Mouse (Mus musculus): ENCODE results near the gene Gm10401. TPM values are rescaled to one million over a fixed set of nuclear protein-coding genes. Genes with fewer than 3 reads are reported as not detected.

The Gm10401 gene
- polyA plus RNA-seq, 1 experiment from 2014 or later, result 46.5 TPM

DNA sequence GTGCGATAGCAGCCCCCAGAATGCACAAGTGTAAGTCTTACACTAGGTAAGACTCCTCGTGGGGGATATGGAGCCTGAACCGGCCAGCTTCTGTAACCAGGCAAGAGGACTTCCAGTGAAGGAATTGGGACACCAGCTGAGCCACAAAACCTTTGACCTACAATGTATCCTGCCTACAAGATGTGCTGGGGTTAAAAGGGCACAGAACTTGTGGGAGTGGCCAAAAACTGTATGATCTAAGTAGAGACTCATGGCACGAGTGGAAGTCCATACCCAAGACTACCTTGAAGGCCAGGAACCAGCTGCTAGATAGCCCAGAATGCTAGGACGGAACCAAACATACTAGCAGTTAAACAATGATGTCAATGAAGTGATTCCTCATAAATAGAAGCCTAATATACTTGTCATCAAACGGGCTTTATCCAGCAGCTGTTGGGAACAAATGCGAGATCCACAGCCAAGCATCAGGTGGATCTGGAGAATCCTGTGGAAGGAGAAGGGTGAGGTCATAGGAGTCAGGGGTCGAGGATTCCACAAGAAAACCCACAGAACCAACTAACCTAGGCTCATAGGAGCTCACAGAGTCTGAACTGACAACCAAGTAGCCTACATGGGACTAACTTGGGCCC is 37.9 kb downstream of the Gm10401 start:
- no peaks in the 10 kb centered on the region for H3K27me3 ChIP-seq (replicated peaks; ENCODE audit: control insufficient read depth, insufficient read depth, low read length)
- H3K4me2 ChIP-seq (ENCODE audit: low read length), result no peak overlapping the region
- ATAC-seq (replicated peaks; ENCODE audit: low FRiP score, low TSS enrichment, low read depth) (no peak), DNase-seq (ENCODE audit: low spot score) (no peak)
- no peak overlapping the region for H3K9ac ChIP-seq (ENCODE audit: low read length)
- H3K27ac ChIP-seq (ENCODE audit: low read depth), result no peak overlapping the region
- H3K9me3 ChIP-seq (ENCODE audit: control insufficient read depth, low read length), result no peaks in the 10 kb centered on the region
- 84% methylated on average over 8 of the region's 8 CpGs for WGBS
- H3K4me1 ChIP-seq (replicated peaks; ENCODE audit: control insufficient read depth, insufficient read depth, low read length), result no peaks in the 10 kb centered on the region
- H3K36me3 ChIP-seq (ENCODE audit: control insufficient read depth, insufficient read depth, low read length), result peaks cover 21% of the 10 kb centered on the region
- H3K4me3 ChIP-seq (ENCODE audit: low read depth, low read length), result no peak overlapping the region

DNA sequence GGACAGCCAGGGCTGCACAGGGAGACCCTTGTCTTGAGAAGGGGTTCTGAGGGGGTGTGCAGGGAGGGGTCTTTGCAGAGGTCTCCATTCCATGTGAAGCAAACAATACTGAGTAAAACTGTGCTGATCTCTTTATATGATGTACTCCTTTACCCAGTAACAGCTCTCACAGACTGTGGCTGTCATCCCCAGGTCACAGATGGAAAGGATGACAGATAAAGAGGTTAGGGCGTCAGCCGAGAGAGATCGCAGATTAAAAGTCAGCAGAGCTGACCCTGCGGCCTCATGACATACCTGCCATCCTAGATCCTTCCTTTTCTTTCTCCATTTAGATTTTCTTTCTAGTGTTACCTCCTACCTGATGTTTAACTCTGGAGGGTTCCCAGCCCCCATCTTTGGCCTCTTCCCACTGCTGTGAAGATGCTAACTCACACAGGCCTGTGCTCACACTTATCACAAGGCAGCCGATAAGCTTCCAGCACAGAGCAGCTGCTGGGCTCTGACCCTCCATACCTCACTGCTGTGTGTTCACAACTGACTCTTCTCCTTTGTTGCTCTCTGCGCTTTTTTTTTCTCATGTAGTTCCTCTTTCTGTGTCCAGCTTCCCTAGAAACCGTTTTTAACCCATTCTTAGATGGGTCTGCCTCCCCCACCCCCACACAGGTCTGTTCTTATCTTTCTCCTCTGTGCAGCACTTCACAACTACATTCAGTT is 39.4 kb downstream of the Gm10401 start:
- ATAC-seq (replicated peaks; ENCODE audit: low FRiP score, low TSS enrichment, low read depth), result no peak

DNA sequence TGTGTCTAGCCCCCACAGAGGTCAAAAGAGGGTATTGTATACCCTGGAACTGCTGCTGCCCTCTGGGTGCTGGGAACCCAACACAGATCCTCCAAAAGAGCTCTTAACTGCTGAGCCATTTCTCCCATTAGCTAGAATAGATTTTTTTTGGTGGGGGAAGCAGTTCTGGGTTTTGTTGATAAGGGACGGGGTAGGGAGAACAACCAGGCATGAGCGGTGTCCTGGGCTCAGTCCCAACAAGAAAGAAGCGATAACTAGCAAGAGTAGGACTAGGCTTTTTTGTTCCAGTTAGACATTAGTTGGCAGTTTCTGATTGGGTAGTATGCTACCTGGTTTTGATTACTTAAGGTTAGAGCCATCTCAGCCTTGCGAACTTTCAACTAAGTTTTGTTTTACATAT is 40.9 kb downstream of the Gm10401 start:
- Histone ChIP-seq H3K4me3 (ENCODE audit: low read depth, low read length) (no peak overlapping the region), H3K9ac (ENCODE audit: low read length) (no peak overlapping the region), H3K27ac (ENCODE audit: low read depth) (no peak overlapping the region), H3K4me2 (ENCODE audit: low read length) (no peak overlapping the region), H3K9me3 (ENCODE audit: control insufficient read depth, low read length) (no peaks in the 10 kb centered on the region), H3K27me3 (replicated peaks; ENCODE audit: control insufficient read depth, insufficient read depth, low read length) (no peaks in the 10 kb centered on the region), H3K4me1 (replicated peaks; ENCODE audit: control insufficient read depth, insufficient read depth, low read length) (peaks cover 7% of the 10 kb centered on the region; the same call in 1 of the 2 replicates), H3K36me3 (ENCODE audit: control insufficient read depth, insufficient read depth, low read length) (peaks cover 5% of the 10 kb centered on the region; the same call in 1 of the 2 replicates)
- ATAC-seq (replicated peaks; ENCODE audit: low FRiP score, low TSS enrichment, low read depth) (no peak), DNase-seq (ENCODE audit: low spot score) (no peak)
- WGBS, result 96% methylated on average over 4 of the region's 4 CpGs

More for the DNA sequence above, 39.4 kb downstream of the Gm10401 start:
- H3K4me2 ChIP-seq (ENCODE audit: low read length), result no peak overlapping the region
- WGBS, result 75% methylated on average over 7 of the region's 7 CpGs
- H3K27me3 ChIP-seq (replicated peaks; ENCODE audit: control insufficient read depth, insufficient read depth, low read length), result no peaks in the 10 kb centered on the region
- no peaks in the 10 kb centered on the region for H3K4me1 ChIP-seq (replicated peaks; ENCODE audit: control insufficient read depth, insufficient read depth, low read length)
- no peak for DNase-seq (ENCODE audit: low spot score)
- no peak overlapping the region for H3K4me3 ChIP-seq (ENCODE audit: low read depth, low read length)
- no peaks in the 10 kb centered on the region for H3K9me3 ChIP-seq (ENCODE audit: control insufficient read depth, low read length)
- peaks cover 15% of the 10 kb centered on the region for H3K36me3 ChIP-seq (ENCODE audit: control insufficient read depth, insufficient read depth, low read length)
- H3K27ac ChIP-seq (ENCODE audit: low read depth), result no peak overlapping the region
- H3K9ac ChIP-seq (ENCODE audit: low read length), result no peak overlapping the region

DNA sequence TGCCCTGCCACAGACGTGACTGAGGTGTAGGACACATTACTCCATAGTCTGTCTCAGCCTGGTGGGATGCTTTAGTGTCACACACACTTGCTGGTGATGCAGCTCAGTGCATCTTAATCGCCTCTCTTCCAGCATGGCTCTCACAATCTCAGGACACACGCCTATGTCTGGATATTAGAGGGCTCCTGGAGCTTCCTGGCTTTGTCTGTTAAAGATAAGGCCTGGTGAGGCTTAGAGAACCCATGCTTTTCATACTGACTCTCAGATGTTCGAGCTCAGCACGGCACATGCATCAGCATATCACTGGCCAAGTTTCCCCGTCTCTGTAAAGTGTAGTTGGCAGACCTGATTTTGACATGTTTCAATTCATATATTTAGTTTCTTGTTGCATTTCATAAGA is 42.7 kb downstream of the Gm10401 start:
- H3K27ac ChIP-seq (ENCODE audit: low read depth), result no peak overlapping the region
- DNase-seq (ENCODE audit: low spot score) (no peak), ATAC-seq (replicated peaks; ENCODE audit: low FRiP score, low TSS enrichment, low read depth) (no peak)
- no peak overlapping the region for H3K9ac ChIP-seq (ENCODE audit: low read length)
- H3K4me2 ChIP-seq (ENCODE audit: low read length), result no peak overlapping the region
- no peaks in the 10 kb centered on the region for H3K9me3 ChIP-seq (ENCODE audit: control insufficient read depth, low read length)
- WGBS, result 78% methylated on average over 6 of the region's 6 CpGs
- H3K36me3 ChIP-seq (ENCODE audit: control insufficient read depth, insufficient read depth, low read length), result no peaks in the 10 kb centered on the region
- H3K27me3 ChIP-seq (replicated peaks; ENCODE audit: control insufficient read depth, insufficient read depth, low read length), result no peaks in the 10 kb centered on the region
- H3K4me3 ChIP-seq (ENCODE audit: low read depth, low read length), result no peak overlapping the region
- peaks cover 10% of the 10 kb centered on the region; the same call in 1 of the 2 replicates for H3K4me1 ChIP-seq (replicated peaks; ENCODE audit: control insufficient read depth, insufficient read depth, low read length)

DNA sequence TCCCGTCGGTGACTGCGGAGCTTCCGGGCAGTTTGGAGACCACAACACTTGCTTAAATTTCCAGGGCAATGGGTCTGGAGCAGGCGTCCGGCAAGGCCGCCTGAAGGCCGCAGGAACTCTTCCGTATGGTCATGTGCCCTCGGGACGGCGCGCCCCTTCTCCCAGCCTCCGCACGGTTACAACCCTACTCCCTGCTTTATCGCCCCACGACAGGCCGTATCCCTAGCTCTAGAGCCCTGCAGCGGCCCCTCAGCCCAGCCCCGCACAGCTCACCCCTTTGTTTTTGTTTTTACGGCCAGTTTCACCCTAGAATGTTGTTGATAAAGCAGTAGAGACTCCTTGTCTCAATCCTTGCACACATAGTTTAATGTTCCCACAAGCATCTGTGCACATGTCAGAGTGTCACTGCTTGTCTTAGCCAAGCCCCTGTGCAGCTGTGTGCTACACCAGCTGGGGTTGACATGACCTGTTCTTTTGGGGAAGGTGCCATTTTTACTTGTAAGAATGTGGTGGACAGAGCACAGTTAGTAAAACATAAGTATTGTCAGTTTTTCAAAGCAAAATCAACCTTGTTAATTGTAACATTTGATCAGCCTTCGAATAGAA is 44.2 kb downstream of the Gm10401 start:
- WGBS, result 90% methylated on average over 22 of the region's 22 CpGs
- Histone ChIP-seq H3K9me3 (ENCODE audit: control insufficient read depth, low read length) (no peaks in the 10 kb centered on the region), H3K27me3 (replicated peaks; ENCODE audit: control insufficient read depth, insufficient read depth, low read length) (no peaks in the 10 kb centered on the region), H3K4me2 (ENCODE audit: low read length) (no peak overlapping the region), H3K4me3 (ENCODE audit: low read depth, low read length) (no peak overlapping the region), H3K9ac (ENCODE audit: low read length) (no peak overlapping the region), H3K36me3 (ENCODE audit: control insufficient read depth, insufficient read depth, low read length) (no peaks in the 10 kb centered on the region), H3K27ac (ENCODE audit: low read depth) (no peak overlapping the region), H3K4me1 (replicated peaks; ENCODE audit: control insufficient read depth, insufficient read depth, low read length) (peaks cover 10% of the 10 kb centered on the region; the same call in 1 of the 2 replicates)
- no peak for DNase-seq (ENCODE audit: low spot score)
- ATAC-seq (replicated peaks; ENCODE audit: low FRiP score, low TSS enrichment, low read depth), result no peak

DNA sequence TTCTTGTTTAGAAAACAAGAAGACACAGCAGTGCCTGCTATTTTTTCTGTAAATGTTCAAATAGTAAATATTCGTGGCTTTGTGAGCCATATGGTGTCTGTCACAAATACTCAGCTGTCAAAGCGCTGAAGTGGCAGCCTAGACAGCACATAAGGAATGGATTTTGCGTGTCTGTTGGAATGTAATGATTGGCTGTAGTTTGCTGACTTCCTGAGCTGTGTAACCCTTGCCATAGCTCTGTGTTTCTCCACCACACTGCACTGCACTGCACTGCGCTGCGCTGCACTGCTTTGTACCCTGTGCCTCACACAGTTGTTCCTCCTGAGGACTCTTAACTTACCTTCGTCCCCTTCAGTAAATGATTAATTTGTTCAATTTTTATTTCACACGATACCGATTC is 45.5 kb downstream of the Gm10401 start:
- ATAC-seq (replicated peaks; ENCODE audit: low FRiP score, low TSS enrichment, low read depth) (no peak), DNase-seq (ENCODE audit: low spot score) (no peak)
- WGBS, result 66% methylated on average over 8 of the region's 8 CpGs
- no peak overlapping the region for H3K9ac ChIP-seq (ENCODE audit: low read length)
- no peak overlapping the region for H3K4me3 ChIP-seq (ENCODE audit: low read depth, low read length)
- H3K4me2 ChIP-seq (ENCODE audit: low read length), result no peak overlapping the region
- no peaks in the 10 kb centered on the region for H3K27me3 ChIP-seq (replicated peaks; ENCODE audit: control insufficient read depth, insufficient read depth, low read length)
- H3K4me1 ChIP-seq (replicated peaks; ENCODE audit: control insufficient read depth, insufficient read depth, low read length), result peaks cover 10% of the 10 kb centered on the region; the same call in 1 of the 2 replicates
- H3K9me3 ChIP-seq (ENCODE audit: control insufficient read depth, low read length), result no peaks in the 10 kb centered on the region
- H3K27ac ChIP-seq (ENCODE audit: low read depth), result no peak overlapping the region
- no peaks in the 10 kb centered on the region for H3K36me3 ChIP-seq (ENCODE audit: control insufficient read depth, insufficient read depth, low read length)

DNA sequence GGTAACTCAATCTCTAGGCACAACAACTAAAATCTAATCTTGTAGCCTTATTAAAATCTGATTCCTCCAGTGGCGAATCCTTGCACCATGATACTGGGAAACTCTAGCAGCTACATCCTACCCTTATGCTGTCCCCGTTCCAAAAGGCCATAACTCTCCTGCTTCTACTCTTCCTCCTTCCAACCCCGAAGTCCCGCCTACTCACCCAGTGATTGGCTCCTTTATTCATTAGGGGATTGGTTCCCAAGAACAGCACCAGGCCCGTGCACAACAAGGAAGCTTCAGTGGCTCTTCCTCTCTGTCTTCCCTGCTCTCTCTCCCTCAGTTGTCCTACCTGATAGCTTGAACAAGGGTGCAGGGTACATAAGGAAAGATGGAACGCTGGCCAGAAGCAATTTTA is 47.3 kb downstream of the Gm10401 start:
- no peak for ATAC-seq (replicated peaks; ENCODE audit: low FRiP score, low TSS enrichment, low read depth)
- Histone ChIP-seq H3K27ac (ENCODE audit: low read depth) (no peak overlapping the region), H3K4me3 (ENCODE audit: low read depth, low read length) (no peak overlapping the region), H3K27me3 (replicated peaks; ENCODE audit: control insufficient read depth, insufficient read depth, low read length) (no peaks in the 10 kb centered on the region), H3K4me1 (replicated peaks; ENCODE audit: control insufficient read depth, insufficient read depth, low read length) (peaks cover 10% of the 10 kb centered on the region; the same call in 1 of the 2 replicates), H3K9me3 (ENCODE audit: control insufficient read depth, low read length) (no peaks in the 10 kb centered on the region), H3K4me2 (ENCODE audit: low read length) (no peak overlapping the region), H3K9ac (ENCODE audit: low read length) (no peak overlapping the region), H3K36me3 (ENCODE audit: control insufficient read depth, insufficient read depth, low read length) (no peaks in the 10 kb centered on the region)
- WGBS, result 85% methylated on average over 6 of the region's 6 CpGs
- no peak for DNase-seq (ENCODE audit: low spot score)

DNA sequence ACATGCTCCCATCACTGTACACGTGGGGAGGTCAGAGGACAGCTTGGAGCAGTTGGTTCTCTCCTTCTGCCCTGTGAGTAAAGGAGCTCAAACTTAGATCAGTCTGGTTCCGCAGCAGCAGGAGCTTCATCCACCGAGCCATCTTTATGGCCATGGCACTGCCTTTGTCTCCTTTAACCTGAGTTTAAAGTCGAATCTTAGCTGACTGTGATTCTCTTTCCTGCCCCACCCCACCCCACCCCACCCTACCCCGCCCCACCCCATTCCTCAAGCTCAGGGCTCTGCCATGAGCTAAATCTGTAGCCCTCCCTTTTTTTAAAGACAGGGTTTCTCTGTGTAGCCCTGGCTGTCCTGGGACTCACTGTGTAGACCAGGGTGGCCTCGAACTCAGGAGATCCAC is 48.4 kb downstream of the Gm10401 start:
- H3K9me3 ChIP-seq (ENCODE audit: control insufficient read depth, low read length), result no peaks in the 10 kb centered on the region
- no peaks in the 10 kb centered on the region for H3K36me3 ChIP-seq (ENCODE audit: control insufficient read depth, insufficient read depth, low read length)
- WGBS, result 79% methylated on average over 6 of the region's 6 CpGs
- H3K4me3 ChIP-seq (ENCODE audit: low read depth, low read length), result no peak overlapping the region
- H3K27ac ChIP-seq (ENCODE audit: low read depth), result no peak overlapping the region
- H3K27me3 ChIP-seq (replicated peaks; ENCODE audit: control insufficient read depth, insufficient read depth, low read length), result no peaks in the 10 kb centered on the region
- DNase-seq (ENCODE audit: low spot score) (no peak), ATAC-seq (replicated peaks; ENCODE audit: low FRiP score, low TSS enrichment, low read depth) (no peak)
- peaks cover 10% of the 10 kb centered on the region; the same call in 1 of the 2 replicates for H3K4me1 ChIP-seq (replicated peaks; ENCODE audit: control insufficient read depth, insufficient read depth, low read length)
- H3K9ac ChIP-seq (ENCODE audit: low read length), result no peak overlapping the region
- no peak overlapping the region for H3K4me2 ChIP-seq (ENCODE audit: low read length)
